Mouse (Mus musculus): ENCODE results near the gene Snf8.
A peak's percentile ranks its signal among the peaks of the same experiment; 100 is the strongest.

Snf8 gene

GRCm38 (mm10) chr11:96034596-96035052, at the start of gene Snf8:
Gene Snf8, plus strand, starts transcription at chr11:96034885.
- DNase-seq: peak; percentile 96

- peak; percentile 18 to 41 for DNase-seq
Observed at GRCm38 (mm10) chr11:95987854-95988447, 46.7 kb upstream of the Snf8 start.

DNA sequence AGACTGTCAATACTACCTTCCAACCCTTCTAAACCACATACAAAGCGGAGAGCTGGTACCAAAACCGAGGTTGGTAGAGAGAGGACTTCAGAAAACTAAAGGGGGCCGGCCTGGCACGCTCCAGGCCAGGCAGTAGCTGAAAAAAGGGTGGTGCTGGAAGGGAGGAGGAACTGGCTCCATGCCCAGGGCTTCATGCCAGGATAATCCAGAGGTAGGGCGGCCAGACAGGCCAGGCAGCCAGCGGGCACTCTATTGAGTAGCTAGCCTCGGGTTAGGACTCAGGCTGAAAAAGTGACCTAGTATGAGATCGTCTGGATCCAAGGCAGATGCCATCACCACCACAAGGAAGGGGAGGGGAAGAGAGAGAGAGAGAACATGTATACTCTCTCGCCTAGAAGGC, 46.2 kb upstream of the Snf8 start:
- DNase-seq: peak; percentile 89 to 91

- DNase-seq: no peak
Observed at GRCm38 (mm10) chr11:95989864-95990263, 44.8 kb upstream of the Snf8 start.

DNA sequence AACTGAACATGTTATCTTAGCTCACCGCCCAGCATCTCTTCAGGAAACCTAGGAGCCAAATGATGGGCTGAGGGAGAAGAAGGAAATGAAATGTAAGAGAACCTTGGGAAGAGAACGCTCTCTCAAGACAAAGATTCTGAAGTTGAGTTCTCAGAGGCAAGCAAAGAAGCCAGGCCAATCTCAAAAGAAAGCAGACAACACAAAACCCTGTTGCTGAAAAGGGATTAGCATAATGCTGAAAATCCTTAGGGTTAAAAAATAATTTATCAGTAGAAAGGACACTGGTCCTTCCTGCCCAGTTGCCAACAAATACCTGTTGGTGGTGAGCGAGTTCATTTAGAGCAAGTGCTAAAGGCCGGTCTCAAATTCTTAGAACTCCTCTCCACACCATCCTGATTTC, 44.3 kb upstream of the Snf8 start:
- no peak for DNase-seq

DNA sequence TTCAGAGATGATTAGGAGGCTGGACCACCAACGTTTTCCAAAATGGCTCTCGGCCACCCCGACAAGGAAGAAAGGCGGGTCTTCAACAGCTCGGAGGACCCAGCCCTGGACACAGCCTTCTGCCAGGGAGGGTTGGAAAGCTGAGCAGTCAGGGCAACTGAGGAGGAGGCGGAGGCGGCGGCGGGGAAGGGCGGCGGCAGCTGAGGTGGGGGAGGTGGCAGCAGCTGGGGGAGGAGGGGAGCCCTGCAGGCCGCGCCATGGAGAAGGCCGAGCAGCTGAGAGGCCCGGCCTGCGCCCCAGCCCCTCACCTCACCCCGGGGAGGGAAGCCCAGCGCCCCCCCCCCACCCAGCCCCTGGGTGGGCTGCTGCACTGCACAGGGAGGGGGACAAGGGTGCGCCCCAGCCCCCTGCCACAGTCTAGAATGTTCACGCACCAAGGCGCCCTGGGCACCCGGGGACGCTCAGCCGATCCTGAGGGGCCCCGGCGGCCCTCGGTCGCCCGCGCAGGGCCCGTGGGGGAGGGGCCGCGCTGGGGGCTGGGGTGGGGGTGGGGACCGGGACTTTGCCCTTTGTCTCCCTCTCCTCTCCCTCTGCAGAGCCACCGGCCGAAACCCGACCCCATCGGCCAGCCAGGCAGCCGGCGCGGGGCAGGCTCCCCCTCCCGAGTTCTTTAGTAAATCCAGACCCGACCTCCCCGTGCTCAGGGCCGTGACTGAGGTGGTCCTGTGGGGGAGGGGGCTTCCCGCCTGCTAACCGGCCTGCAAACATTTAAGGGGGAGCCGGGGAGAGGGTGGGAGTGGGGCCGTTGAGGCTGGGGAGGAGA, 43.6 kb upstream of the Snf8 start:
- peak; percentile 62 to 72 for DNase-seq

- no peak for DNase-seq
Observed at GRCm38 (mm10) chr11:95994151-95994550, 40.5 kb upstream of the Snf8 start.

- DNase-seq: no peak
Observed at GRCm38 (mm10) chr11:96003100-96003900, 31.4 kb upstream of the Snf8 start.

GRCm38 (mm10) chr11:96003969-96004792, 30.5 kb upstream of the Snf8 start:
- DNase-seq: peak in 1 of 2 experiments; percentile 51

GRCm38 (mm10) chr11:96004793-96005402, 29.8 kb upstream of the Snf8 start:
- peak in 1 of 2 experiments; percentile 59 for DNase-seq

- peak; percentile 65 to 66 for DNase-seq
Observed at GRCm38 (mm10) chr11:96005403-96006271, 29.0 kb upstream of the Snf8 start, which contains the start of gene Igf2bp1. Gene Igf2bp1, minus strand, starts transcription at chr11:96005940.

DNA sequence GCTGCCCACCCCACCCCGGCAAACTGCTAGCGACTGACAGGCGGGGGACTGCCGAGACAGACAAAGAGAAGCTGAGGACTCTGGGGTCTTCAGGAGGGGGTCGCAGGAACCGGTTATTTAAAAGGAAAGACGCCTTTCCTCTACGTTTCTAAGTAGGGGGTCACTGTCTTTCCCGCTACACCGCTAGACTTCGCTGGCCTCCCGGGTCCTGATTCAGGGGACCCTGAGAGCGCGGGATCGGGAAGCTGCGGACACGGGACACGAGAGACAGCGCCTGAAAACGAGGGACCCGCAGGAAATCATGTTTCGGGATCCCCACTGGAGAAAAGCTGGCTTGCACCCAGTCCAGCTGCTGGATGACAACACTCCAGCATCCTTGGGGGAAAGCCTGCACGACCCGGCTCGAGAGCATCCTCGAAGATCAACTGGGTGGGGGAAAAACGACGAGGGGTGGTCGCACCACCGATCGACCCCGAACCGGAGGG, 28.3 kb upstream of the Snf8 start:
- peak; percentile 29 to 37 for DNase-seq

- peak; percentile 34 to 49 for DNase-seq
Observed at GRCm38 (mm10) chr11:96006852-96007515, 27.7 kb upstream of the Snf8 start.

DNA sequence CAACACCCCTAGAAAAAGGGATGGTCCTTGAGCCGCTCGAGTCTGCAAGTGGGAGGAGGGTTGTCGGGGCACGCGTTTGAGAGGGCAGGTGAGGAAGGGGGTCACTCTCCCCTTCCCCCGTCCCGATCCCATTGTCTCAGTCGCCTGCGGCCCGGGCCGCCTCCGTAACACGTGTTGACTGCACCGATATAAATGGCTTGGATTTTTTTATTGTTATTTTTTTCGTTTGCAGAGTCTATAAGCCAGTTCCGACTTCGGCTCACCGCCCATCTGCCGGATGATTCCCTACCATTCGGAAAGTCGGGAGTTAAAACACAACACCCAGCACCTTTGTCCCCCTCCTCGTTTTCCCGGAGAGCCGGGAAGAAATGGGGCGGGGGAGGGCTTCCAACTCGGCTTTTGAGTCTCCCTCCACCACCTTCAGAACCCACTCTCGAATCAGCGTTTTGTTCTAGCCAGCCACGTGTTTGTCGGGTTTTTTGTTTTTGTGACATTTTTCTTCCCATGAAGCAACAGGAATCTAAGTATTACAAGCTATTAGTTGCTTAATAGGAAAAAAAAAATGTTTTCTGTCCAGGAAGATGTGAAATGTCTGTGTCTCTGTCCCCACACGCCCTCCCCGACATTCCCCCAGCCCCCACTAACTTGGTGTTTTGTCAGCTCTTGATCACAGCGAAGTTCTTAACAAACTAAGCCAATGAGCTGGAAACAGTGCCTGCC, 27.0 kb upstream of the Snf8 start:
- DNase-seq: peak; percentile 37 to 48

DNA sequence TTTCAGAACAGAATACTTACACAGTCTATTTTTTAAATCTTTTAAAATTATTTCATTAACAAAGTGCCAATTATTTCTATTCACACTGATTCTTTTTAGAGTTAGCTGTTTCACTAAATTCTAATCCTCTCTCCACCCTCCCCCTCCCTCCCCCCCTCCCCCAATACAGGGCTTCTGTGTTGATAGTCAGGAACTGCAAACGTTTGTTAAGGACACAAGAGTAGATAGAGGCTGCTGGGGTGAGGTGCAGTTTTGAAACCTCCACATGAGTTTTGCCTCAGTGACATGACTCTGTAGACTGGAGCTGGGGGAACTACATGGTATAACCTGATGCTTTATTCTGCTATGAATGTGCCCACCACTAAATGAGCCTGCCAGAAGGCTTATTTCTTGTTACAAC, 25.9 kb upstream of the Snf8 start:
- DNase-seq: no peak

DNA sequence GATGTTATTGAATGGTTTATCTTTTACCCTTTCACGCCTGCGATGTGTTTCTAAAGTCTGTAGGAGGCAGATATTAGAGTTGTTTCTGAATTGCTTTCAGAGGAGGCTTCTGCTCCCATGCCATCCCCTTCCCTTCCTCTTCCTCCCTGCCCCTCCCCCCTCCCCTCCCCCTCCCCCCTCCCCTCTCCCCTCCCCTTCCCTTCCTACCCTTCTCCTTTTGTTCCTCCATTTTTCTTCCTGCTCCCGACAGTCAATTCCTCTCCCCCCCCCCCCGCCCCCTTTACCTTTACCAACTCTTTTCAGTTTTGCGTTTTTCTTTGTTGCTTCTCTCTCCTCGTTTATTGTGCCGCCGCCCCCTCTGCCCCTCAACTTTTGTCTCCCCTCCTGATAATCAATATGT, 22.7 kb upstream of the Snf8 start:
- no peak for DNase-seq

GRCm38 (mm10) chr11:96015421-96015820, 19.3 kb upstream of the Snf8 start:
- no peak for DNase-seq

DNA sequence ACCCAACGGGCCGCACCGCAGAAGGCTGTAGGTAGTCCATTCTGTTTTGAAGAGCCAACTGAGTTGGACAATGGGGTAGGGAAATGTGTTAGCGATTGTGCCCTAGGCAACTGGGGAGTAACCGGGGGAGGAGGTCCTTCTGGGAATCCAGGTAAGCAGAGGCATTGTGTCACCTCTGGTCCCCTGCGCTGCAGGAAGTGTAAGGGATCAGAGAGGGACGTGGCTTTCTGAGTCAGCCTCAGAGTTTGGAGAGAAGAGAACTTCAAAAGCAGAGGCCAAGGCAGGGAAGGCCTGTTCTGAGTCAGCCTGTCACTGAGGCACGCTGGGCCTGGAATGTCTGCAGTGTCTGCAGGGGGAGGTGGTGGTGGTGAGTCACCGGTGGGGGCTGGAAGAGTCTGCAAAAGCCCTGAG, 16.7 kb upstream of the Snf8 start:
- no peak for DNase-seq

- DNase-seq: no peak
Observed at GRCm38 (mm10) chr11:96020622-96021021, 14.1 kb upstream of the Snf8 start.

All from lung, postnatal 4 days (tissue).